Mouse (Mus musculus) cerebellum, adult 18-20 months (tissue): ENCODE data around the gene Cript.

ENCODE experiments used
- DNase-seq, 2 experiments: peaks; one replicate each; pipeline ENCODE4 v3.0.0; 2021

Cript gene

GRCm38 (mm10) chr17:87025269-87025949 lies at the start of gene Cript, which contains the start of gene Pigf:
TSS of gene Cript (plus strand) at chr17:87025550.
TSS of gene Pigf (minus strand) at chr17:87025406.
- peak; percentile 99 for DNase-seq

- DNase-seq = no peak
Observed at GRCm38 (mm10) chr17:86976387-86976786, 49.0 kb upstream of the Cript start.

GRCm38 (mm10) chr17:86978496-86978895 lies 46.9 kb upstream of the Cript start:
- DNase-seq = no peak

- no peak for DNase-seq
Observed at GRCm38 (mm10) chr17:86981205-86981604, 44.1 kb upstream of the Cript start.

- DNase-seq = no peak
Observed at GRCm38 (mm10) chr17:86981701-86982100, 43.6 kb upstream of the Cript start.

- DNase-seq = no peak
Observed at GRCm38 (mm10) chr17:86982497-86982896, 42.9 kb upstream of the Cript start.

GRCm38 (mm10) chr17:86986449-86987138 lies 38.8 kb upstream of the Cript start:
- DNase-seq = peak in 1 of 2 experiments; percentile 9

GRCm38 (mm10) chr17:86988161-86988560 lies 37.2 kb upstream of the Cript start:
- no peak for DNase-seq

GRCm38 (mm10) chr17:86988601-86989184 lies 36.7 kb upstream of the Cript start:
- DNase-seq = no peak

- no peak for DNase-seq
Observed at GRCm38 (mm10) chr17:86991306-86991705, 34.0 kb upstream of the Cript start.

- no peak for DNase-seq
Observed at GRCm38 (mm10) chr17:86997323-86997722, 28.0 kb upstream of the Cript start.

GRCm38 (mm10) chr17:87008950-87009349 lies 16.4 kb upstream of the Cript start:
- no peak for DNase-seq

GRCm38 (mm10) chr17:87011301-87012019 lies 13.9 kb upstream of the Cript start:
- peak; percentile 84 to 86 for DNase-seq

- DNase-seq = no peak
Observed at GRCm38 (mm10) chr17:87019692-87020091, 5.7 kb upstream of the Cript start.

- no peak for DNase-seq
Observed at GRCm38 (mm10) chr17:87024491-87025242, 683 bp upstream of the Cript start.

- DNase-seq = peak in 1 of 2 experiments; percentile 23
Observed at GRCm38 (mm10) chr17:87036141-87037073, 11.1 kb downstream of the Cript start.

- no peak for DNase-seq
Observed at GRCm38 (mm10) chr17:87038496-87038895, 13.1 kb downstream of the Cript start.

GRCm38 (mm10) chr17:87041739-87042138 lies 16.4 kb downstream of the Cript start:
- DNase-seq = no peak

- peak; percentile 89 to 94 for DNase-seq
Observed at GRCm38 (mm10) chr17:87044364-87044763, 19.0 kb downstream of the Cript start.

- DNase-seq = no peak
Observed at GRCm38 (mm10) chr17:87044796-87045195, 19.4 kb downstream of the Cript start.

- no peak for DNase-seq
Observed at GRCm38 (mm10) chr17:87049696-87050095, 24.3 kb downstream of the Cript start.
